Mouse (Mus musculus): ENCODE measurements around the gene Pakap.

Gene Pakap

DNA sequence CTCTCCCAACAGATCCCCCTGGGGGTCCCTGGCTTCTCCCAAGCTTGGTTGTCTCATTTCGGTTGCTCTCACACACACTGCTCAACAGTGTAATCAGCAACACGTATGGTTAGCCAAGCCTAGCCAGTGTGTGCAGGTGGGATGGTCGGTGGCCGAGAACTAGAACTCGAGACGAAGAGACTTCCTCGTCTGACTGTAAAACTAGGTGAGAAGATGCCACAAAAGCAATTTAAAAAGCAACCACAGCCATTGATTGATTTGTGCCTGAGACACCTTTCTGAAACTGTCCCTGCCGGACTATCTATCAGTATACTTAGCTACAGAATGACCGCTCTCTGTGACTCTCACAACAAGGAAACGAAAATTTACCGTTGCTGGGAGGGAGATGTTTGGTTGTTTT, 187.1 kb downstream of the Pakap start:
- DNase-seq (ENCODE audit: low read depth in 1 of 2, low spot score in 2 of 2), result no peak

- no peak for DNase-seq (ENCODE audit: low read depth in 1 of 2, low spot score in 2 of 2)
These were observed 190.0 kb downstream of the Pakap start for GRCm38 (mm10) chr4:57757997-57758396.

DNA sequence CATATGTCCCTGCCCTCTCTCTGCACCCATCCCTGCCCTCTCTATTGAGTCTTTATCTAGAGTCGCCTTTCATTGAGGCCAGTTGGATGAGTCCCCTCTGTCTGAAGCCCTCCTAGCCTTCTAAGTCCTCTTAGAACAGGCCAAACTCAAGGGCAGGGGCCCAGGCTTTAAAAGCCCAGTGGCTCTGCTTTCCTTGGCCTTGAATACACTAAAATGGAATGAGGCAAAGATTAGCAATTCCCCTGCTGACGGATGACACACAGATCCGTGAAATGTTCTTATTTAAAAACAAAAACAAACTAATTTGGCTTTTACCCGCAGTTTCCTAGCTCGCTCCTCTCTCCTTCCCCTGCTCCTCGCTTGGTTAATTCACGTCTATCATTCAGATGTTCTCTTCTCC, 194.4 kb downstream of the Pakap start:
- no peak for DNase-seq (ENCODE audit: low read depth in 1 of 2, low spot score in 2 of 2)

GRCm38 (mm10) chr4:57764392-57764791, 196.4 kb downstream of the Pakap start:
- DNase-seq (ENCODE audit: low read depth in 1 of 2, low spot score in 2 of 2), result no peak

DNA sequence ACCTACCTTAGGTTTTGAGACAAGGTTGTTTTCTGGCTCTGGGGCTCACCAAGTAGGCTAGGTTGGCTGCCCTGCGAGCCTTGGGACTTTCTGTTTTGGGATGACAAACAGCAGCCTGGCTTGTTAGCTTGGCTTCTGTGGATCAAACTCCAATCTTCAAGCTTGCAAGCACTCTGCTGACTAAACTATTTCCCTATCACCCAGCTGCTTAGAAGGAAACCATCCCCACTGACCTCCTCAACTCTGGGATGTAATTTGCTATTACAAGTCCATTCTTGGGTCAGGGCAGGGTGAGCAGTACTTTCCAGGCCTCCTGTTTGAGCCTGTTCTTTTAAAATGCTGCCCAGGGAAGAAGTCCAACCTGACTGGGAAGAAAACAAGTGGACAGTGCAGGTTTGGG, 196.9 kb downstream of the Pakap start:
- DNase-seq (ENCODE audit: low read depth in 1 of 2, low spot score in 2 of 2), result no peak

- DNase-seq (ENCODE audit: low read depth in 1 of 2, low spot score in 2 of 2), result no peak
These were observed 197.8 kb downstream of the Pakap start for GRCm38 (mm10) chr4:57765806-57766205.

GRCm38 (mm10) chr4:57769007-57769406, 201.0 kb downstream of the Pakap start:
- no peak for DNase-seq (ENCODE audit: low read depth in 1 of 2, low spot score in 2 of 2)

DNA sequence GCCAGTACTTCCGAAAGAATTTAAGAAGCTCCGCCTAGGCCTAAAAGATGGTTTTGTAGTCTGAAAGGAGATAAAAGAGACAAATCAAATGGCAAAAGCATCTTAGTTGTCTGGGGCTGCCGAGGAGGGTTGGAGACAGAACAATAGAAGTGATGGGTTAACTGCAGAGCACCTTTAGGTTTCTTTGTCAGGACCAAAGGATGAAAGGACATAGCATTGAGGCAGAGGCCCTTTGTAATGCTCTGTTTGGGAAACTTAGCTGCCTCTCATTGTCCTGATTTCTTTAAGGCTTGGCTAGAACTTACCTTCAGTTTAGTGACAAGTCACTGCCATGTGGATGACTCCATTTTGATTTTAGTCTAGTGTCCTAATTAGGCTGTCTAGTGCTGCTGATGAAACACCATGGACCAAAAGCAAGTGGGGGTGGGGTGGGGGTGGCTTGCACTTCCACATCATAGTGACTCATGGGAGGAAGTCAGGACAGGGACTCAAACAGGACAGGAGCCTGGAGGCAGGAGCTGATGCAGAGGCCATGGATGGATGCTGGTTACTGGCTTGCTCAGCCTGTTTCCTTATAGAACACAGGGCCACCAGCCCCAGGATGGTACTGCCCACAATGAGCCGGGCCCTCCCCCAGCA, 202.3 kb downstream of the Pakap start:
- no peak for DNase-seq (ENCODE audit: low read depth in 1 of 2, low spot score in 2 of 2)

DNA sequence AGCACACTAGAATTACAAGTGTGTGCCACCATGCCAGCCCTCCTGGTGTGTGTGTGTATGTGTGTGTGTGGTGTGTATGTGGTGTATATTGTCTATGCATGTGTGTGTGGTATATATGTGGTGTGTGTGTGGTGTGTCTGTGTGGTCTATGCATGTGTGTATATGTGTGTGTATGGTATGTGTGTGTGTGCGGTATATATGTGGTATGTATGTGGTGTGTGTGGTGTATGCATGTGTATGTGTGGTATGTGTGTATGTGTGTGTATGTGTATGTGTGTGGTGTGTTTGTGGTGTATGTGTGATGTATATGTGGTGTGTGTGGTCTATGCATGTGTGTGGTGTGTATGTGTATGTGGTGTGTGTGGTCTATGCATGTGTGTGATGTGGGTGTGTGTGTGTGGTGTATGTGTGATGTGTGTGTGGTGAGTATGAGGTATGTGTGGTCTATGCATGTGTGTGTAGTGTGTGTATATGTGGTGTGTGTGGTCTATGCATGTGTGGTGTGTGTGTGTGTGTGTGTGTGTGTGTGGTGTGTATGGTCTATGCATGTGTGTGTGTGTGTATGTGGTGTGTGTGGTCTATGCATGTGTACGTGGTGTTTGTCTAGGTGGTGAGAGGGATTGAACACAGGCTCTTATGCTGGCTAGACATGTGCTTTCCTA, 203.7 kb downstream of the Pakap start:
- DNase-seq (ENCODE audit: low read depth in 1 of 2, low spot score in 2 of 2), result no peak

DNA sequence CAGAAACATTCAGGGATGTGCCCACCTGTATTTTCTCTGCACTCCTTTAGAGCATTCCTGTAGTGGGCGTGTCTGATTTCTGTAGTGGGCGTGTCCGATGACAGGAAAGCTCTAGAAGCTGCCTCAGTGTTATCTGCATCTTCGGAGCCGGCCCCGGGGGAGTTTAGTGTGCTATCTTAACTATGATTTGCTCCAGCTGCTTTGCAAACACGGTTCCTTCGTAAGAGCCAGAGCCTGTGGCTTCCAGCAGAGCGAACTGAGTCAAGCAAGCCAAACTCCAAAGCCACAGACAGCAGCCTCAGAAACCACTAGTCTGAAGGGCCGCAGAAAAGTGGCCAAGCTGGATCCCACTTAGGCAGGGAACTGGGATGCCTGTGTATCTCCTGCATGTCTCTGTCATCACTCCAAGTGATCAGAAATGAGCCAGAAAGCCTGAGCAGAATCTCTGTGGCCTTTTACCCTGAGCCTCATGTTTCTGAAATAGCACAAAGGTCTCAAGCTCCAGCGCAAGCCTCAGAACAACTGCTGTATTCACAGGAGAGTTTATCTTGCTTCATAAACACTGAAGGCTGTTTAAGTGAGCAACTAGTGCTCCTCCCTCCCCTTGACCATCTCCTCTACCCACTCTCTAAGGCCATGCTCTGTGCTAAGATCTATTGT, 205.0 kb downstream of the Pakap start:
- DNase-seq (ENCODE audit: low read depth in 1 of 2, low spot score in 2 of 2), result no peak

DNA sequence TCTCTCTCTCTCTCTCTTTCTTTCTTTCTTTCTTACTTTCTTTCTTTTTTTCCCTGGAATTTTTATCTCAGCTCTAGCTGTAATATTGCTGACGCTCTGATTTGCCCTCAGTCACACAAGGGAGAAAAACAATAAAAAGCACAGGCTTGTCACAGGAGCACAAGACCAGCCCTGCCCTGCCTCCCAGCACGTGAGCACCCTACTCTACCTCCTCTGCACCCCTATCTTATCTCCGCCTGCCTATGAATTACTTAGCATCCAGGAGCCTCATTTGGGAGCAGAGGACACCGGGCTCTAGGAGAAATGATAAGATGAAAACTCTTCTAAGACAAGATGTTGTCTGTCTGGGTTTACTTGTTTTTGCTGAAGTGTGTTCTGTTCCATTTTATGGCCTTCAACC, 206.5 kb downstream of the Pakap start:
- no peak for DNase-seq (ENCODE audit: low read depth in 1 of 2, low spot score in 2 of 2)

DNA sequence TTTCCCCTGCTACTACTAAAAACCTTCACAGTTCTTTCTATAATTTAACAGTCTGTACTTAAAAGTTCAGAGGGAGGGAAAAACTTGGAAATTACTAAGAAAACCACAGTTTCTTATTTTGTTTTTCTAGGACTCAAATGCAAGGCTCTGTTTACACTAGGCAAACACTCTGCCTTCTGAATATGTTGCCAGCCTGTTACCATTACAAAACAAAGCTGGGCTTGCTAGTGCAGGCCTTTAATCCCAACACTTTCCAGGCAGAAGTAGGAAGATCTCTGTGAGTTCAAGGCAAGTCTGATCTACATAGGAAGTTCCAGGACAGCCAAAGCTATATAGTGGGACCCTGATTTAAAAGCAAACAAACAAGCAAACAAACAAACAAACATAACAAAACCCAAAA, 207.6 kb downstream of the Pakap start:
- DNase-seq (ENCODE audit: low read depth in 1 of 2, low spot score in 2 of 2), result no peak

DNA sequence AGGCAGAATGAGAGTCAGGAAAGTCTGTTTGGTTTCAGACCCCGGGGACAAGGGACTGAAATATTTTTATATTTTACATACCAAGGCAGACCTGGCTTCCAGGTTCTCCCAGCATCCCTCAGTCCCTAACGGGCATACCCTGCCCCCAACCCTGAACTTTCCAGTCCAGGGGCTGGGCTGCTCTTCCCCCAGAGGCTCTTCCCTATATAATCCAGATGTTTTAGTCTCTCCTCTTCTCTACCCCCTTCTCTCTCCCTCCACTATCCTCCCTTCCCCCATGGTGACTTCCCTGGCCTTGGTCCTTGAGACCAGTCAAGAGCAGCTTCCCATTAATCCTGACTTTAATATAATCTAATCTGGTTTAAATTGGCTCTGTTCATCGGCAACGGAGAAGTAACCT, 212.4 kb downstream of the Pakap start:
- no peak for DNase-seq (ENCODE audit: low read depth in 1 of 2, low spot score in 2 of 2)

DNA sequence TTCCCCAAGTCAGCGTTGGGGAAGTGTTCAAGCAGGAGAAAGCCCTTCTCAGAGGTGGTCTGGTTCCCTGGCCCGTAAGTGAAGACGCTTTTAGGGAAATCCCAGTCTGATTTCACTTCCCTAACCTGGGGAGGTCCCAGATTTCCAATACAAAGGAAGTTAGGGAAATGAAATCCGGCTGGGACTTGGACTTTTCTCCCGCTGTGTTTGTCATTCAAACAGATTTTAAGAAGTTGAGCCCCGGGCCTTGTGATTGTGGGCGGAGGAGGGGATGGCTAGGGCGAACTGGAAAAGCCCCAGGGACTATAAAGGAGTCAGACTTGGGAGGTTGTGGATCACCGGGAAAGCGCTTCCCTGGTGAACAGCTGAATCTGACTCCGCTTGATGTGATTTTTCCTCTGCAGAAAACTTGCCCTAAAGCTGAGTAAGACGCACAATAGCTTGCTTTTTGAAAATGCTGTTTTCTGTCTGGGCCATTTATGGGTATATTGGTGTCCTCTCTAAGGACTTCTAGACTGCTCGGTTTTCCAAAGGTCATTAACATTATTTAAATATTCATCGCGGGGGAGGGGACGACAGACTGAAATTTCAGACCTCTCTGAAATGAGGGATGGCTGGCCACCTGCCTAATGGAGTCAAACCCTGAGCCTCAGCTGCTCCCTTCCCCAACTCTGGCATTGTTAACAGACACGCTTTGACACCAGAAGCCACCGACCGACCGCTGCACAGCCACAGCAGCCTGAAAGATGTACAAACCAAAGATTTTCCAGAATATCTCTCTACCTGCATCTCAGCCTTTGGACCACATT, 213.1 kb downstream of the Pakap start:
- DNase-seq (ENCODE audit: low read depth in 1 of 2, low spot score in 2 of 2), result no peak

- no peak for DNase-seq (ENCODE audit: low read depth in 1 of 2, low spot score in 2 of 2)
These were observed 214.0 kb downstream of the Pakap start for GRCm38 (mm10) chr4:57781994-57782393.

- no peak for DNase-seq (ENCODE audit: low read depth in 1 of 2, low spot score in 2 of 2)
These were observed 214.8 kb downstream of the Pakap start for GRCm38 (mm10) chr4:57782549-57783390.

GRCm38 (mm10) chr4:57783391-57783770, 215.4 kb downstream of the Pakap start:
- DNase-seq (ENCODE audit: low read depth in 1 of 2, low spot score in 2 of 2), result no peak

GRCm38 (mm10) chr4:57783853-57784600, 216.0 kb downstream of the Pakap start:
- no peak for DNase-seq (ENCODE audit: low read depth in 1 of 2, low spot score in 2 of 2)

DNA sequence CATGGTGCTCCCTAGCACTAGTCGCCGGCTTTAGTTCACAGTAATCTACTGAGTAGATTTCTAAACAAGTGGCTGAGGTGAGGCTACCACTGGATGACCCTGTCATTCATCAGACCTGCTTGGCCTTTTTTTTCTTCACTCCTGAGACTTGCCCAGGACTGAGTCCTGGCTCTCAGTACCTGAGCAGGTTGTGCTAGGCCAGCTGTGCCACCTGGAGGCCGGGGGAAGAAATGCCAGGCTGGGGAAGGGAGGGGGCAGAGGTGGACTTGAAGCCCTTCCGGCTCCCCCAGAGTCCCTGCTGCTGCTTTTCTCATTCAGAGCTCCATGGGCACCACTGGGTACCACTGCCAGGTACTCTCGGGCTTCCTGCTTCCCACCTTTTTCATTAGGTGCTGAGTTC, 220.7 kb downstream of the Pakap start:
- no peak for DNase-seq (ENCODE audit: low read depth in 1 of 2, low spot score in 2 of 2)

- no peak for DNase-seq (ENCODE audit: low read depth in 1 of 2, low spot score in 2 of 2)
These were observed 221.1 kb downstream of the Pakap start for GRCm38 (mm10) chr4:57789118-57789517.

All from monocyte, adult 2 months (primary cell).